Mouse (Mus musculus) layer of hippocampus, postnatal 36 days (tissue): ENCODE measurements around the gene Ddx56. TPM values are rescaled to one million over a fixed set of nuclear protein-coding genes. Genes with fewer than 3 reads are reported as not detected.
"Not testable (repeated sequence)": the region's sequence is repeated elsewhere in the genome, so short reads cannot be mapped to it uniquely, and the experiment has no call there.

Source experiments
- DNase-seq, 2 experiments: peaks; one replicate each; pipeline ENCODE4 v3.0.0; 2022
- total RNA-seq, 2 experiments: library from RNA; stranded (reverse); gene quantifications; 2 replicates each; pipeline ENCODE4 v1.2.3; 2021

Ddx56 gene
- total RNA-seq, 2 experiments from 2014 or later, result 43.1 to 44.5 TPM

GRCm38 (mm10) chr11:6261434-6262082 lies 6.0 kb downstream of the Ddx56 start:
- DNase-seq, result peak; percentile 55 to 59

- no peak for DNase-seq
Observed at GRCm38 (mm10) chr11:6259413-6259812, 8.2 kb downstream of the Ddx56 start.

GRCm38 (mm10) chr11:6256490-6257072 lies 11.0 kb downstream of the Ddx56 start:
- no peak for DNase-seq

- DNase-seq, result not testable (repeated sequence)
Observed at GRCm38 (mm10) chr11:6254602-6255001, 13.0 kb downstream of the Ddx56 start.

GRCm38 (mm10) chr11:6252824-6253223 lies 14.7 kb downstream of the Ddx56 start:
- DNase-seq, result no peak

- DNase-seq, result no peak
Observed at GRCm38 (mm10) chr11:6252248-6252647, 15.3 kb downstream of the Ddx56 start.

- DNase-seq, result no peak
Observed at GRCm38 (mm10) chr11:6244707-6245106, 22.9 kb downstream of the Ddx56 start.

- no peak for DNase-seq
Observed at GRCm38 (mm10) chr11:6233025-6233424, 34.5 kb downstream of the Ddx56 start.

GRCm38 (mm10) chr11:6230012-6230411 lies 37.6 kb downstream of the Ddx56 start, which contains the start of gene Npc1l1:
Gene Npc1l1 (minus strand): TSS chr11:6230143.
- no peak for DNase-seq

GRCm38 (mm10) chr11:6224541-6225229 lies 42.9 kb downstream of the Ddx56 start:
- DNase-seq, result no peak

- DNase-seq, result no peak
Observed at GRCm38 (mm10) chr11:6222187-6222586, 45.4 kb downstream of the Ddx56 start.

GRCm38 (mm10) chr11:6219967-6220366 lies 47.6 kb downstream of the Ddx56 start:
- no peak for DNase-seq

GRCm38 (mm10) chr11:6218189-6218896 lies 49.2 kb downstream of the Ddx56 start:
- DNase-seq, result no peak

- no peak for DNase-seq
Observed at GRCm38 (mm10) chr11:6216834-6217233, 50.7 kb downstream of the Ddx56 start.

Other genes starting within 250 kb of the Ddx56 start
- gene Camk2b, start 201.4 kb downstream of the Ddx56 start, total RNA-seq, result 1,000 to 10,000 TPM; 1,105 to 1,153 TPM
- gene A730071L15Rik, start 67.7 kb downstream of the Ddx56 start, total RNA-seq, result under 1 TPM in 1 of 2 experiments, not detected in 1; 0.50 TPM
- 100 to 1,000 TPM; 108 to 114 TPM for gene Nudcd3, start 67.4 kb downstream of the Ddx56 start, total RNA-seq
- under 1 TPM; 0.28 to 0.30 TPM for gene Npc1l1, start 37.6 kb downstream of the Ddx56 start, total RNA-seq
- 100 to 1,000 TPM; 107 TPM for gene Tmed4, start 7.1 kb upstream of the Ddx56 start, total RNA-seq
- gene Ogdh, start 23.9 kb upstream of the Ddx56 start, total RNA-seq, result 100 to 1,000 TPM; 218 to 220 TPM
- 100 to 1,000 TPM; 152 to 170 TPM for gene Zmiz2, start 121.3 kb upstream of the Ddx56 start, total RNA-seq
- gene Ppia, start 147.7 kb upstream of the Ddx56 start, total RNA-seq, result 1,000 to 10,000 TPM; 1,662 to 1,810 TPM
- 10 to 100 TPM; 41.8 to 42.6 TPM for gene H2afv, start 176.7 kb upstream of the Ddx56 start, total RNA-seq
- gene Purb, start 208.1 kb upstream of the Ddx56 start, total RNA-seq, result 100 to 1,000 TPM; 255 to 257 TPM